Mouse (Mus musculus) stomach, postnatal 0 days (tissue): ENCODE measurements around the gene Dynlt1a.
"Not testable (repeated sequence)": the region's sequence is repeated elsewhere in the genome, so short reads cannot be mapped to it uniquely, and the experiment has no call there.

Source experiments
- CTCF ChIP-seq: IDR thresholded peaks from 2 replicates; pipeline ENCODE4 v1.5.1; 2016; ENCODE audit warnings: antibody characterized with exemption, low read depth, mild to moderate bottlenecking, moderate library complexity
- EP300 ChIP-seq: optimal IDR thresholded peaks from 2 replicates; pipeline ENCODE3; 2016; ENCODE audit warnings: antibody characterized with exemption

DNA sequence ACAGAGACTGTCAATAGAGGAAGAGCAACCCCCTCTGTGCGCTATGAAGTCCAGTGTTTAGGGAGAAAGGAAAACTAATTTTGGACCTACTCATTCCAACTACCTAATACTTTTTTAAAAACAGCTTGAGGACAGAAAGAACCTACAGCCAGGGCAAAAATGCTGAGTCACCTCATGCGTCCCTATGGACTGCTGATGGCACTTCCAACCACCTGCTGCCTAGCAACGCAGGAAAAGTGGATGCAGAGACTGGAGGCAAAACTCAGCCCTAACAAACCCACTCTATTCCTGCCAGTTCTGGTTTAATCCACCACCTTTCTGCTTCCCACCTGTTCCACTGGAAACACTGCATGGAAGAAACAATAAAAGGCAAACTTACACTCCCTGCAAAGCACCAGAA is 4.5 kb downstream of the Dynlt1a start:
- TF ChIP-seq CTCF, EP300: not testable (repeated sequence)
